Mouse (Mus musculus): ENCODE data around the gene Sobp. TPM values are rescaled to one million over a fixed set of nuclear protein-coding genes. Genes with fewer than 3 reads are reported as not detected.

Gene Sobp
- polyA plus RNA-seq, 1 experiment from 2014 or later = 2.0 TPM

GRCm38 (mm10) chr10:42991018-42991417, 183.3 kb downstream of the Sobp start:
- Histone ChIP-seq H3K36me3 (no peaks in the 10 kb centered on the region), H3K27me3 (ENCODE audit: low read depth, poor library complexity, severe bottlenecking) (peaks cover 47% of the 10 kb centered on the region), H3K4me1 (peaks cover 50% of the 10 kb centered on the region), H3K4me3 (no peak overlapping the region), H3K9me3 (replicated peaks) (no peaks in the 10 kb centered on the region), H3K27ac (replicated peaks) (0 out of 2 replicates have a peak overlapping the region, but pooled peaks have one; percentile 33)
- no peak for DNase-seq (ENCODE audit: low spot score)
- WGBS = 68% methylated on average over 9 of the region's 9 CpGs

GRCm38 (mm10) chr10:42989910-42990309, 184.4 kb downstream of the Sobp start:
- 34% methylated on average over 6 of the region's 6 CpGs for WGBS
- no peak overlapping the region for H3K4me3 ChIP-seq
- H3K27ac ChIP-seq (replicated peaks) = no peak overlapping the region
- H3K36me3 ChIP-seq = no peaks in the 10 kb centered on the region
- H3K9me3 ChIP-seq (replicated peaks) = no peaks in the 10 kb centered on the region
- peaks cover 47% of the 10 kb centered on the region for H3K27me3 ChIP-seq (ENCODE audit: low read depth, poor library complexity, severe bottlenecking)
- peaks cover 42% of the 10 kb centered on the region for H3K4me1 ChIP-seq
- DNase-seq (ENCODE audit: low spot score) = peak; percentile 81

GRCm38 (mm10) chr10:42988627-42989026, 185.7 kb downstream of the Sobp start:
- WGBS = 57% methylated on average over 15 of the region's 15 CpGs

GRCm38 (mm10) chr10:42987594-42988052, 186.7 kb downstream of the Sobp start:
- 18% methylated on average over 6 of the region's 6 CpGs for WGBS
- peak; percentile 55 for DNase-seq (ENCODE audit: low spot score)
- peaks cover 28% of the 10 kb centered on the region; the same call in 1 of the 2 replicates for H3K27me3 ChIP-seq (ENCODE audit: low read depth, poor library complexity, severe bottlenecking)
- H3K4me1 ChIP-seq = peaks cover 38% of the 10 kb centered on the region
- no peaks in the 10 kb centered on the region for H3K36me3 ChIP-seq
- H3K4me3 ChIP-seq = no peak overlapping the region
- no peaks in the 10 kb centered on the region for H3K9me3 ChIP-seq (replicated peaks)
- H3K27ac ChIP-seq (replicated peaks) = no peak overlapping the region

More at GRCm38 (mm10) chr10:42988627-42989026, 185.7 kb downstream of the Sobp start:
- no peaks in the 10 kb centered on the region for H3K9me3 ChIP-seq (replicated peaks)
- H3K27me3 ChIP-seq (ENCODE audit: low read depth, poor library complexity, severe bottlenecking) = peaks cover 37% of the 10 kb centered on the region
- no peaks in the 10 kb centered on the region for H3K36me3 ChIP-seq
- H3K4me3 ChIP-seq = no peak overlapping the region
- H3K4me1 ChIP-seq = peaks cover 38% of the 10 kb centered on the region
- no peak overlapping the region for H3K27ac ChIP-seq (replicated peaks)
- no peak for DNase-seq (ENCODE audit: low spot score)

- 70% methylated on average over 4 of the region's 4 CpGs for WGBS
- no peak for DNase-seq (ENCODE audit: low spot score)
- peaks cover 39% of the 10 kb centered on the region for H3K4me1 ChIP-seq
These were observed 189.4 kb downstream of the Sobp start for GRCm38 (mm10) chr10:42984886-42985285.

GRCm38 (mm10) chr10:42980999-42981757, 193.2 kb downstream of the Sobp start:
- Histone ChIP-seq H3K27ac (replicated peaks) (no peak overlapping the region), H3K27me3 (ENCODE audit: low read depth, poor library complexity, severe bottlenecking) (peaks cover 5% of the 10 kb centered on the region), H3K4me1 (peaks cover 17% of the 10 kb centered on the region), H3K36me3 (no peaks in the 10 kb centered on the region), H3K9me3 (replicated peaks) (no peaks in the 10 kb centered on the region), H3K4me3 (no peak overlapping the region)
- no peak for DNase-seq (ENCODE audit: low spot score)
- WGBS = 67% methylated on average over 7 of the region's 7 CpGs

More at GRCm38 (mm10) chr10:42984886-42985285, 189.4 kb downstream of the Sobp start:
- Histone ChIP-seq H3K4me3 (no peak overlapping the region), H3K36me3 (no peaks in the 10 kb centered on the region), H3K27ac (replicated peaks) (no peak overlapping the region), H3K9me3 (replicated peaks) (no peaks in the 10 kb centered on the region), H3K27me3 (ENCODE audit: low read depth, poor library complexity, severe bottlenecking) (peaks cover 13% of the 10 kb centered on the region; the same call in 1 of the 2 replicates)

GRCm38 (mm10) chr10:42978346-42978745, 196.0 kb downstream of the Sobp start:
- Histone ChIP-seq H3K4me3 (no peak overlapping the region), H3K36me3 (no peaks in the 10 kb centered on the region), H3K27ac (replicated peaks) (no peak overlapping the region), H3K27me3 (ENCODE audit: low read depth, poor library complexity, severe bottlenecking) (peaks cover 20% of the 10 kb centered on the region), H3K9me3 (replicated peaks) (no peaks in the 10 kb centered on the region), H3K4me1 (peaks cover 14% of the 10 kb centered on the region)
- WGBS = 65% methylated on average over 3 of the region's 3 CpGs
- DNase-seq (ENCODE audit: low spot score) = no peak

- H3K36me3 ChIP-seq = no peaks in the 10 kb centered on the region
- peaks cover 23% of the 10 kb centered on the region for H3K4me1 ChIP-seq
- no peak overlapping the region for H3K4me3 ChIP-seq
- peaks cover 34% of the 10 kb centered on the region for H3K27me3 ChIP-seq (ENCODE audit: low read depth, poor library complexity, severe bottlenecking)
- H3K9me3 ChIP-seq (replicated peaks) = no peaks in the 10 kb centered on the region
- 88% methylated on average over 6 of the region's 6 CpGs for WGBS
- H3K27ac ChIP-seq (replicated peaks) = no peak overlapping the region
- no peak for DNase-seq (ENCODE audit: low spot score)
These were observed 197.8 kb downstream of the Sobp start for GRCm38 (mm10) chr10:42976577-42976976.

- Histone ChIP-seq H3K27ac (replicated peaks) (no peak overlapping the region), H3K36me3 (no peaks in the 10 kb centered on the region), H3K27me3 (ENCODE audit: low read depth, poor library complexity, severe bottlenecking) (peaks cover 57% of the 10 kb centered on the region), H3K9me3 (replicated peaks) (no peaks in the 10 kb centered on the region), H3K4me1 (peaks cover 42% of the 10 kb centered on the region), H3K4me3 (no peak overlapping the region)
- 61% methylated on average over 4 of the region's 4 CpGs for WGBS
- no peak for DNase-seq (ENCODE audit: low spot score)
These were observed 200.8 kb downstream of the Sobp start for GRCm38 (mm10) chr10:42973537-42973936.

GRCm38 (mm10) chr10:42972504-42973172, 201.7 kb downstream of the Sobp start:
- 0 out of 2 replicates have a peak overlapping the region, but pooled peaks have one; percentile 1 for H3K4me3 ChIP-seq
- no peaks in the 10 kb centered on the region for H3K9me3 ChIP-seq (replicated peaks)
- no peak overlapping the region for H3K27ac ChIP-seq (replicated peaks)
- no peaks in the 10 kb centered on the region for H3K36me3 ChIP-seq
- peaks cover 56% of the 10 kb centered on the region for H3K27me3 ChIP-seq (ENCODE audit: low read depth, poor library complexity, severe bottlenecking)
- DNase-seq (ENCODE audit: low spot score) = peak; percentile 78
- H3K4me1 ChIP-seq = peaks cover 48% of the 10 kb centered on the region
- 31% methylated on average over 18 of the region's 18 CpGs for WGBS

- Histone ChIP-seq H3K36me3 (no peaks in the 10 kb centered on the region), H3K9me3 (replicated peaks) (no peaks in the 10 kb centered on the region), H3K27ac (replicated peaks) (no peak overlapping the region), H3K27me3 (ENCODE audit: low read depth, poor library complexity, severe bottlenecking) (peaks cover 49% of the 10 kb centered on the region), H3K4me3 (no peak overlapping the region), H3K4me1 (peaks cover 44% of the 10 kb centered on the region)
- 4% methylated on average over 2 of the region's 2 CpGs for WGBS
- DNase-seq (ENCODE audit: low spot score) = no peak
These were observed 206.0 kb downstream of the Sobp start for GRCm38 (mm10) chr10:42968332-42968731.

- H3K4me3 ChIP-seq = no peak overlapping the region
- H3K36me3 ChIP-seq = no peaks in the 10 kb centered on the region
- H3K9me3 ChIP-seq (replicated peaks) = no peaks in the 10 kb centered on the region
- peaks cover 23% of the 10 kb centered on the region for H3K4me1 ChIP-seq
- WGBS = 94% methylated on average over 2 of the region's 2 CpGs
- DNase-seq (ENCODE audit: low spot score) = no peak
- H3K27ac ChIP-seq (replicated peaks) = no peak overlapping the region
- peaks cover 9% of the 10 kb centered on the region; the same call in 1 of the 2 replicates for H3K27me3 ChIP-seq (ENCODE audit: low read depth, poor library complexity, severe bottlenecking)
These were observed 211.3 kb downstream of the Sobp start for GRCm38 (mm10) chr10:42963061-42963460.

- no peak overlapping the region; the same call in 1 of the 2 replicates for H3K27ac ChIP-seq (replicated peaks)
These were observed 211.7 kb downstream of the Sobp start for GRCm38 (mm10) chr10:42962655-42963054.

More at GRCm38 (mm10) chr10:42962655-42963054, 211.7 kb downstream of the Sobp start:
- 91% methylated on average over 13 of the region's 13 CpGs for WGBS
- H3K36me3 ChIP-seq = no peaks in the 10 kb centered on the region
- peaks cover 25% of the 10 kb centered on the region for H3K4me1 ChIP-seq
- no peak for DNase-seq (ENCODE audit: low spot score)
- H3K27me3 ChIP-seq (ENCODE audit: low read depth, poor library complexity, severe bottlenecking) = peaks cover 11% of the 10 kb centered on the region
- no peak overlapping the region for H3K4me3 ChIP-seq
- H3K9me3 ChIP-seq (replicated peaks) = no peaks in the 10 kb centered on the region
